Mouse (Mus musculus): Measurements from ENCODE around the gene Cul4a. TPM values are rescaled to one million over a fixed set of nuclear protein-coding genes. Genes with fewer than 3 reads are reported as not detected.
"Not testable (repeated sequence)": the region's sequence is repeated elsewhere in the genome, so short reads cannot be mapped to it uniquely, and the experiment has no call there.

Gene Cul4a
- polyA plus RNA-seq (2014; fragmentation: Nextera tagmentation; extraction: Ambion mirVana) = 74.6 and 75.3 TPM in 2 replicates

DNA sequence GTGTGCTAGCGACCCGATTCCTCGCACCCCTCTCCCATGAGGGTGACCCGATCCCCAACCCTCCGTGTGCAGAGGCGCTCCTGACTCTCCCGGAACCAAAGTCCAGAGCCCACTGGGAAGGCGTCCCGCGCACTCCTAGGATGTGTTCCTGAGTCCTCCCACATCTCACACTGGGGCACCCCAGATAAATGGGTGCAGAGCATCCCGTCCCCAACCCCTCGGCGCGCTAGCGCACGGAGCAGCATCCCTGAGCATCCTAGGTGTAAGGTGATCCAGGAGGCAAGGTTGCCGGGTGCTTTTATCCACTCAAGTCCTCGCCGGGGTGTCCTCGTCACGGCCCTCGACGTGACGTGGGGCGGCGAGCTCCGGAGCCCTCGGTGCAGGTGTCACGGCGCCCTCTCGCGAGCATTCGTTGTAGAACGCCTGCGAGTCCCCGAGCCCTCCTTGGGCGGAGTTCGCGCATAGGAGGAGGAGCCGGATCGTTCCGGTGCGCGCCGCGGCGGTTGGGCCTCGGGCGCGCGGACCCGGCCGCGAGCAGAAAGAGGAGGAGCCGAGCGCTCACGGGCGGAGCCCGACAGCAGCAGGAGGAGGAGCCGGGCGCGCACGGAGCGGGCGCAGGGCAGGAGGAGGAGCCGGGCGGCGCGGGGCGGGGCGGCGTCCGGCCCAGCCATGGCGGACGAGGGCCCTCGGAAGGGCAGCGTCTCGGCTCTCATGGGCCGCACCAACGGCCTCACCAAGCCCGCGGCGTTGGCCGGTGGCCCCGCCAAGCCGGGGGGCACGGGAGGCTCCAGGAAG lies at the start of gene Cul4a, which contains the start of gene Pcid2:
Gene Cul4a, plus strand, starts transcription at position 535 of the 795 bp plus-strand sequence.
Gene Pcid2, minus strand, starts transcription at position 373 of the 795 bp plus-strand sequence.
- under 1% methylated on average over 84 of the region's 87 CpGs for WGBS
- Histone ChIP-seq H3K27ac (peak within 1 kb of the TSS; percentile 93), H3K4me2 (replicated peaks) (peak within 1 kb of the TSS; percentile 97), H3K36me3 (replicated peaks; ENCODE audit: control insufficient read depth, insufficient read depth) (peaks cover 13% of the 10 kb centered on the region; the same call in 1 of the 2 replicates), H3K27me3 (ENCODE audit: control insufficient read depth, insufficient read depth, low read length) (no peaks in the 10 kb centered on the region), H3K4me1 (replicated peaks; ENCODE audit: control insufficient read depth, insufficient read depth, low read length) (peaks cover 28% of the 10 kb centered on the region), H3K9ac (peak within 1 kb of the TSS; percentile 91), H3K4me3 (replicated peaks; ENCODE audit: low read length) (peak within 1 kb of the TSS; percentile 99), H3K9me3 (ENCODE audit: control insufficient read depth, low read length) (no peaks in the 10 kb centered on the region)
- peak; percentile 95 for ATAC-seq (ENCODE audit: low FRiP score)
- peak; percentile 98 for DNase-seq (ENCODE audit: low spot score)

- 93% methylated on average over 4 of the region's 4 CpGs for WGBS
- H3K4me3 ChIP-seq (replicated peaks; ENCODE audit: low read length) = no peak overlapping the region
- H3K27ac ChIP-seq = no peak overlapping the region
- no peaks in the 10 kb centered on the region for H3K4me1 ChIP-seq (replicated peaks; ENCODE audit: control insufficient read depth, insufficient read depth, low read length)
- H3K9ac ChIP-seq = no peak overlapping the region
- ATAC-seq (ENCODE audit: low FRiP score) = no peak
- no peak for DNase-seq (ENCODE audit: low spot score)
- no peaks in the 10 kb centered on the region for H3K9me3 ChIP-seq (ENCODE audit: control insufficient read depth, low read length)
- H3K27me3 ChIP-seq (ENCODE audit: control insufficient read depth, insufficient read depth, low read length) = no peaks in the 10 kb centered on the region
- no peaks in the 10 kb centered on the region for H3K36me3 ChIP-seq (replicated peaks; ENCODE audit: control insufficient read depth, insufficient read depth)
- no peak overlapping the region for H3K4me2 ChIP-seq (replicated peaks)
These were observed 48.1 kb upstream of the Cul4a start for GRCm38 (mm10) chr8:13057351-13057750.

DNA sequence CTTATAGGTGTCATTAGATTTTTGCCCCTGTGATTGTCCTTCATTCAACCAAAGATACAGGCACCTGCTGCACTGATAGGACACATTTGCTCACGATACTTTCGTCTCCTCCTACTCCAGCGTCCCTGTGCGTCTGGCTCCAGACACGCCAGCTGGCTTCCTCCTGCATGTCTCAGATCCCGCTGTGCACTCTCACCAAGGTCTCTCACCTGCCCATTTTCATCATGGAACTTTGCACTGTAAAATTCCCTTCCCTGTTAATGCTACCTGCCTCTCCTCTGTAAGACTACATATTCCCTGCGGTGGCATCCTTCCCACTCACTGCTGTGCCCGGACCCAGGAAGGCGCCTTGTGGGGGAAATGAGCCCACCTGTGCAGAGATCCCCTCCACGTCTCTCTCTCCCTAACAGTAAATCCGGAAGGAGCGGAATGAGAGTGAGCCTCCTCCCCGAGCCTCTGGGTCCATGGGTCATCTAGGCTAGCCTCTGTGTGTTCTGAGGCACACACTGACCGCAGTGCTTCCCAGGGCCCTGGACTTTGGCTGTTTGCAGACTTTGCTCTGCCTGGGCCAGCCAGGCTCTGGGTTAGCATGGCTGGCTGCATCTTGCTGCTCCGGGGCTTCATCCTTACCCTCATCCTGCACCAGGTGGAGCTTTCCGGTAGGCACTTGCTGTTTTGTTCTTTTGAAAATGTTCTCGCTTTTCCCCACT lies 44.8 kb upstream of the Cul4a start, which contains the start of gene Proz:
Gene Proz, plus strand, starts transcription at position 474 of the 710 bp plus-strand sequence.
- no peak for DNase-seq (ENCODE audit: low spot score)

DNA sequence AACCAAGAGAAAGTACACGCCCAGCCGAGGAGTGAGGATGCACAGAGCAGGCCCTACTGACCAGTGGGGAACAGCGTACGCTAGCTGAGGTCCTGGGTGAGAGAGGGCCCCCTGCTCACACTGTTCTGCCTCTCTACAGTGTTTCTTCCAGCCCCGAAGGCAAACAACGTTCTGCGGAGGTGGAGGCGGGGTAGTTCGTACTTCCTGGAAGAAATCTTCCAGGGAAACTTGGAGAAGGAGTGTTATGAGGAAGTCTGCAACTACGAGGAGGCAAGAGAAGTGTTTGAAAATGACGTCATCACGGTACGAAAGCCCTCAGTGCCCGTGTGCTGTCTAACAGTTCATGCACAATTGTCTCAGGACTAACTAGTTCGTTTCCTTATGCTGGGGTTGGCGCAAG lies 42.3 kb upstream of the Cul4a start:
- no peak overlapping the region for H3K4me2 ChIP-seq (replicated peaks)
- H3K9me3 ChIP-seq (ENCODE audit: control insufficient read depth, low read length) = no peaks in the 10 kb centered on the region
- 85% methylated on average over 16 of the region's 16 CpGs for WGBS
- no peak for ATAC-seq (ENCODE audit: low FRiP score)
- no peaks in the 10 kb centered on the region for H3K4me1 ChIP-seq (replicated peaks; ENCODE audit: control insufficient read depth, insufficient read depth, low read length)
- no peak overlapping the region for H3K9ac ChIP-seq
- DNase-seq (ENCODE audit: low spot score) = no peak
- no peak overlapping the region for H3K27ac ChIP-seq
- H3K4me3 ChIP-seq (replicated peaks; ENCODE audit: low read length) = no peak overlapping the region
- H3K36me3 ChIP-seq (replicated peaks; ENCODE audit: control insufficient read depth, insufficient read depth) = no peaks in the 10 kb centered on the region
- H3K27me3 ChIP-seq (ENCODE audit: control insufficient read depth, insufficient read depth, low read length) = no peaks in the 10 kb centered on the region

More for the DNA sequence above, 44.8 kb upstream of the Cul4a start, which contains the start of gene Proz:
- no peak within 1 kb of the TSS for H3K9ac ChIP-seq
- H3K36me3 ChIP-seq (replicated peaks; ENCODE audit: control insufficient read depth, insufficient read depth) = no peaks in the 10 kb centered on the region
- no peak within 1 kb of the TSS for H3K27ac ChIP-seq
- no peak within 1 kb of the TSS for H3K4me3 ChIP-seq (replicated peaks; ENCODE audit: low read length)
- no peak within 1 kb of the TSS for H3K4me2 ChIP-seq (replicated peaks)
- no peaks in the 10 kb centered on the region for H3K9me3 ChIP-seq (ENCODE audit: control insufficient read depth, low read length)
- no peaks in the 10 kb centered on the region for H3K27me3 ChIP-seq (ENCODE audit: control insufficient read depth, insufficient read depth, low read length)
- no peaks in the 10 kb centered on the region for H3K4me1 ChIP-seq (replicated peaks; ENCODE audit: control insufficient read depth, insufficient read depth, low read length)
- no peak for ATAC-seq (ENCODE audit: low FRiP score)
- 81% methylated on average over 17 of the region's 17 CpGs for WGBS

DNA sequence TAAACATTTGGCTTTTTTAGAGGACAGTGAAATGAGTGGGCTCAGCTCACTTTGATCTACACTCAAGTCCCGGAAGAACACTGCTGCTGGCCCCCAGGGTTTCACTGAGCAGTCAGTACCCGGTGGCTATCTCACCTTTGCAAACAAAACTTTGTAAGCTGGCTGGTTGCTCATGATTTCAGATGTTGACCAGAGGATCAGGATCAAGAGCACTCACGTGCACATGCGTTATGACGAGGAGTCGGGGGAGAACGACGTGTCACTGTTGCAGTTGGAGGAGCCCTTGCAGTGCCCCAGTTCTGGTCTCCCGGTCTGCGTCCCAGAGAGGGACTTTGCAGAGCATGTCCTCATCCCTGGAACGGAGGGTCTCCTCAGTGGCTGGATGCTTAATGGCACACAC lies 32.2 kb upstream of the Cul4a start:
- H3K4me1 ChIP-seq (replicated peaks; ENCODE audit: control insufficient read depth, insufficient read depth, low read length) = no peaks in the 10 kb centered on the region
- H3K9ac ChIP-seq = no peak overlapping the region
- H3K9me3 ChIP-seq (ENCODE audit: control insufficient read depth, low read length) = no peaks in the 10 kb centered on the region
- no peak for ATAC-seq (ENCODE audit: low FRiP score)
- H3K27me3 ChIP-seq (ENCODE audit: control insufficient read depth, insufficient read depth, low read length) = no peaks in the 10 kb centered on the region
- H3K4me3 ChIP-seq (replicated peaks; ENCODE audit: low read length) = no peak overlapping the region
- no peak overlapping the region for H3K27ac ChIP-seq
- no peak for DNase-seq (ENCODE audit: low spot score)
- WGBS = 93% methylated on average over 11 of the region's 11 CpGs
- no peak overlapping the region for H3K4me2 ChIP-seq (replicated peaks)
- peaks cover 54% of the 10 kb centered on the region for H3K36me3 ChIP-seq (replicated peaks; ENCODE audit: control insufficient read depth, insufficient read depth)

GRCm38 (mm10) chr8:13075044-13075443 lies 30.4 kb upstream of the Cul4a start:
- ATAC-seq (ENCODE audit: low FRiP score) (no peak), DNase-seq (ENCODE audit: low spot score) (no peak)
- no peak overlapping the region for H3K4me2 ChIP-seq (replicated peaks)
- H3K36me3 ChIP-seq (replicated peaks; ENCODE audit: control insufficient read depth, insufficient read depth) = peaks cover 72% of the 10 kb centered on the region
- no peaks in the 10 kb centered on the region for H3K9me3 ChIP-seq (ENCODE audit: control insufficient read depth, low read length)
- no peaks in the 10 kb centered on the region for H3K4me1 ChIP-seq (replicated peaks; ENCODE audit: control insufficient read depth, insufficient read depth, low read length)
- WGBS = 95% methylated on average over 8 of the region's 8 CpGs
- H3K9ac ChIP-seq = no peak overlapping the region
- no peak overlapping the region for H3K27ac ChIP-seq
- H3K27me3 ChIP-seq (ENCODE audit: control insufficient read depth, insufficient read depth, low read length) = no peaks in the 10 kb centered on the region
- no peak overlapping the region for H3K4me3 ChIP-seq (replicated peaks; ENCODE audit: low read length)

DNA sequence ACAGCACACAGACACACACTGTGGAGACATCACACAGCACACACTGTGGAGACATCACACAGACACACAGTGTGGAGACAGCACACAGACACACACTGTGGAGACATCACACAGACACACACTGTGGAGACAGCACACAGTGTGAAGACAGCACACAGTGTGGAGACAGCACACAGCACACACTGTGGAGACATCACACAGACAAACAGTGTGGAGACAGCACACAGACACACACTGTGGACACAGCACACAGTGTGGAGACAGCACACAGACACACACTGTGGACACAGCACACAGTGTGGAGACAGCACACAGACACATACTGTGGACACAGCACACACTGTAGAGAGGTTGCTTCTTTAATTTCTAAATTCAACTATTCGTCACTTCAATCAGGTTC lies 29.8 kb upstream of the Cul4a start:
- peaks cover 78% of the 10 kb centered on the region for H3K36me3 ChIP-seq (replicated peaks; ENCODE audit: control insufficient read depth, insufficient read depth)
- not testable (repeated sequence) for H3K9ac ChIP-seq; H3K4me1 ChIP-seq (replicated peaks; ENCODE audit: control insufficient read depth, insufficient read depth, low read length); H3K9me3 ChIP-seq (ENCODE audit: control insufficient read depth, low read length); H3K4me3 ChIP-seq (replicated peaks; ENCODE audit: low read length); H3K27ac ChIP-seq; H3K4me2 ChIP-seq (replicated peaks); ATAC-seq (ENCODE audit: low FRiP score); DNase-seq (ENCODE audit: low spot score); H3K27me3 ChIP-seq (ENCODE audit: control insufficient read depth, insufficient read depth, low read length)
- WGBS = 100% methylated on average over 1 of the region's 1 CpGs

DNA sequence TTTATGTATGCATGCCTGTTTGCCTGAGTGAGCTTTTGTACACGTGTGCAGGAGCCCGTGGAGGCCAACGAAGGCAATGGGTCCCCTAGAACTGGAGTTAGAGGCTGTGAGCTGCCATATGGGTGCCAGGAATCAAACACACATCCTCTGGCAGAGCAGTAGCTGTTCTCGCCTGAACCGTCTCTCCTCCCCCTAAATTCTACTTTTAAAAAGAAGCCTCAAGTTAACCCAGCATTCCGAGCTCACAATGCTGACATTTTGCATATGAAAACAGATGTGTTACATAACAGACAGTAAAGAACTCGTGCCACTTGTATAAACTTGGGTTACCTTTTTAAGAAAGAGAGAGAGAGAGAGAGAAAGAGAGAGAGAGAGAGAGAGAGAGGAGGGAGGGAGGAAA lies 27.9 kb upstream of the Cul4a start:
- no peaks in the 10 kb centered on the region for H3K9me3 ChIP-seq (ENCODE audit: control insufficient read depth, low read length)
- no peak overlapping the region for H3K4me2 ChIP-seq (replicated peaks)
- 88% methylated on average over 7 of the region's 7 CpGs for WGBS
- no peak overlapping the region for H3K9ac ChIP-seq
- no peaks in the 10 kb centered on the region for H3K27me3 ChIP-seq (ENCODE audit: control insufficient read depth, insufficient read depth, low read length)
- H3K4me1 ChIP-seq (replicated peaks; ENCODE audit: control insufficient read depth, insufficient read depth, low read length) = no peaks in the 10 kb centered on the region
- DNase-seq (ENCODE audit: low spot score) (no peak), ATAC-seq (ENCODE audit: low FRiP score) (no peak)
- no peak overlapping the region for H3K4me3 ChIP-seq (replicated peaks; ENCODE audit: low read length)
- peaks cover 97% of the 10 kb centered on the region for H3K36me3 ChIP-seq (replicated peaks; ENCODE audit: control insufficient read depth, insufficient read depth)
- no peak overlapping the region for H3K27ac ChIP-seq

GRCm38 (mm10) chr8:13104691-13105086 lies 732 bp upstream of the Cul4a start:
- Histone ChIP-seq H3K36me3 (replicated peaks; ENCODE audit: control insufficient read depth, insufficient read depth) (peaks cover 17% of the 10 kb centered on the region), H3K4me2 (replicated peaks) (peak overlapping the region; percentile 97), H3K9me3 (ENCODE audit: control insufficient read depth, low read length) (no peaks in the 10 kb centered on the region), H3K4me1 (replicated peaks; ENCODE audit: control insufficient read depth, insufficient read depth, low read length) (peaks cover 28% of the 10 kb centered on the region), H3K27ac (peak overlapping the region; percentile 93), H3K4me3 (replicated peaks; ENCODE audit: low read length) (peak overlapping the region; percentile 99), H3K27me3 (ENCODE audit: control insufficient read depth, insufficient read depth, low read length) (no peaks in the 10 kb centered on the region), H3K9ac (peak overlapping the region; percentile 89)
- 0% methylated on average over 45 of the region's 45 CpGs for whole genome bisulfite sequencing
- ATAC-seq (ENCODE audit: low FRiP score) = peak; percentile 83
- peak; percentile 87 for DNase-seq (ENCODE audit: low spot score)
